Mouse (Mus musculus) brain, adult 2 months (tissue): ENCODE measurements around the gene Camsap1.

Source experiments
- DNase-seq: peaks from one replicate; pipeline ENCODE4 v3.0.0; 2011; ENCODE audit warnings: low read depth, low spot score

Camsap1 gene

GRCm38 (mm10) chr2:25884756-25885155 is 98.3 kb downstream of the Camsap1 start:
- no peak for DNase-seq

- no peak for DNase-seq
Observed at GRCm38 (mm10) chr2:25882276-25882675, 100.8 kb downstream of the Camsap1 start.

DNA sequence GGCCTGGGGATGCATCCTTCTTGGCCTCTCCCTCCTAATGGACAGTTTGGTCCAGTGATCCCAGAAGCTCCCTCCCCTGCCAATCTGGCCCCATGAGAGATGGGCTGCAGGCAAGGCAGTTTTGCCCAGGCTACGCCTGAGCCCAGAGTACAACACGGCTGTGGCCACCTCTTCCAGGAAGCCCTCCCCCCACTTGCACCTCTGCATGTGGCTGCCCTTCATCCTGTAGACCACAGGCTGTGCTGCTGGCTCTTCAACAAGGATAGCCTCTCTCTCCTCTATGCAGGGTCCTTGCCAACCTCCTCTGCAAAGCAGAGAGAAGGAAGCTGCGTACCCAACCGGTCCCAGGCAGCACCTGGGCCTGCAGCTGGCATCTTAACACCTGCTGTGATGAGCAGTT is 104.0 kb downstream of the Camsap1 start:
- DNase-seq: peak; percentile 48

DNA sequence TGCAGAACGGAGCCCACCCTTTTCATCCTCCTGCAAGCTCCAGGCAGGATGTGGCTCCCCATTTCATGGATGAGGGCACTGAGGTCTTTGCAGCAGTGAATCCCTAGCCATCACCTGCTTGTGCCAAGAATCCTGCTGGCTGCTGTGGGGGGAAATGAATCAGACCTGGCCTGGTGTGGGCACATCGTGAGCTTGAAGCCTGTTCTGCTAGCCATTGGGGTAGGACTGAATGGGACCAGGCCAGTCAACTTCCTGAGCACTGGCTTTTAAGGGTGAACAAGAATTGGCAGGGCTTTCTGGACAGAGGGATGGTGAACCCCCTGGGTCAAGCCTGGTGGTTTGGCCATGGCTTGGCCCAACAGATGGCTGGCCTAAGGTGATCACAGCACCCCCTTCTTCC is 104.6 kb downstream of the Camsap1 start:
- peak; percentile 90 for DNase-seq

GRCm38 (mm10) chr2:25877736-25878268 is 105.3 kb downstream of the Camsap1 start:
- DNase-seq: peak; percentile 93

GRCm38 (mm10) chr2:25877250-25877735 is 105.8 kb downstream of the Camsap1 start:
- peak; percentile 53 for DNase-seq
